Mouse (Mus musculus): ENCODE results near the gene Akr1b10. TPM values are rescaled to one million over a fixed set of nuclear protein-coding genes. Genes with fewer than 3 reads are reported as not detected.
"Not testable (repeated sequence)": the region's sequence is repeated elsewhere in the genome, so short reads cannot be mapped to it uniquely, and the experiment has no call there.

The Akr1b10 gene
- total RNA-seq (2021) = 10 to 100 TPM; 17.4 to 18.3 TPM
- long read RNA-seq, experiment 1, transcript Akr1b10-201 (10 exons, 1,371 nt) = major isoform, 13 of 14 reads
- long read RNA-seq, experiment 1, partial matches to known transcripts = 0 of 14 reads
- long read RNA-seq, experiment 1, other reads (novel, unspliced or antisense) = 0 of 14 reads
- long read RNA-seq, experiment 2, partial matches to known transcripts = 0 of 6 reads
- long read RNA-seq, experiment 2, other reads (novel, unspliced or antisense) = 2 of 6 reads

- DNase-seq (ENCODE audit: low spot score in 2 of 2) = peak; percentile 77 to 91
- intact Hi-C loops (cut with DNase I) = no loop called here
Measured at GRCm38 (mm10) chr6:34384110-34384661, at the start of gene Akr1b10. Akr1b10 (plus strand) TSS chr6:34384218.

GRCm38 (mm10) chr6:34334673-34335072 lies 49.3 kb upstream of the Akr1b10 start:
- intact Hi-C loops (cut with DNase I) = no loop called here
- no peak for DNase-seq (ENCODE audit: low spot score in 2 of 2)

- intact Hi-C loops (cut with DNase I) = no loop called here
- DNase-seq (ENCODE audit: low spot score in 2 of 2) = peak in 1 of 2 experiments; percentile 22
Measured at GRCm38 (mm10) chr6:34337799-34338198, 46.2 kb upstream of the Akr1b10 start.

- no peak for DNase-seq (ENCODE audit: low spot score in 2 of 2)
- intact Hi-C loops (cut with DNase I) = no loop called here
Measured at GRCm38 (mm10) chr6:34341991-34342390, 42.0 kb upstream of the Akr1b10 start.

GRCm38 (mm10) chr6:34342476-34342875 lies 41.5 kb upstream of the Akr1b10 start:
- no peak for DNase-seq (ENCODE audit: low spot score in 2 of 2)
- intact Hi-C loops (cut with DNase I) = no loop called here

- intact Hi-C loops (cut with DNase I) = no loop called here
- DNase-seq (ENCODE audit: low spot score in 2 of 2) = no peak
Measured at GRCm38 (mm10) chr6:34343426-34343825, 40.6 kb upstream of the Akr1b10 start.

GRCm38 (mm10) chr6:34344135-34344850 lies 39.7 kb upstream of the Akr1b10 start:
- intact Hi-C loops (cut with DNase I) = no loop called here
- no peak for DNase-seq (ENCODE audit: low spot score in 2 of 2)

- intact Hi-C loops (cut with DNase I) = no loop called here
- DNase-seq (ENCODE audit: low spot score in 2 of 2) = no peak
Measured at GRCm38 (mm10) chr6:34344935-34345334, 39.1 kb upstream of the Akr1b10 start.

- intact Hi-C loops (cut with DNase I) = loop anchor here (1.0 kb wide), 1 partner anchor 53 kb away; no protein-coding TSS in a partner anchor
- peak; percentile 85 to 89 for DNase-seq (ENCODE audit: low spot score in 2 of 2)
Measured at GRCm38 (mm10) chr6:34346096-34346898, 37.7 kb upstream of the Akr1b10 start.

GRCm38 (mm10) chr6:34350037-34350699 lies 33.9 kb upstream of the Akr1b10 start:
- intact Hi-C loops (cut with DNase I) = no loop called here
- DNase-seq (ENCODE audit: low spot score in 2 of 2) = no peak

- intact Hi-C loops (cut with DNase I); DNase-seq (ENCODE audit: low spot score in 2 of 2): not testable (repeated sequence)
Measured at GRCm38 (mm10) chr6:34351481-34351880, 32.5 kb upstream of the Akr1b10 start.

GRCm38 (mm10) chr6:34352401-34352800 lies 31.6 kb upstream of the Akr1b10 start:
- no peak for DNase-seq (ENCODE audit: low spot score in 2 of 2)
- intact Hi-C loops (cut with DNase I) = no loop called here

- intact Hi-C loops (cut with DNase I) = no loop called here
- no peak for DNase-seq (ENCODE audit: low spot score in 2 of 2)
Measured at GRCm38 (mm10) chr6:34353658-34354353, 30.2 kb upstream of the Akr1b10 start, which contains the start of gene Akr1b8. Akr1b8 (plus strand) TSS chr6:34354119.

GRCm38 (mm10) chr6:34354354-34355348 lies 29.4 kb upstream of the Akr1b10 start:
- intact Hi-C loops (cut with DNase I) = no loop called here
- no peak for DNase-seq (ENCODE audit: low spot score in 2 of 2)

GRCm38 (mm10) chr6:34355349-34355747 lies 28.7 kb upstream of the Akr1b10 start:
- DNase-seq (ENCODE audit: low spot score in 2 of 2) = no peak
- intact Hi-C loops (cut with DNase I) = no loop called here

- intact Hi-C loops (cut with DNase I) = no loop called here
- DNase-seq (ENCODE audit: low spot score in 2 of 2) = no peak
Measured at GRCm38 (mm10) chr6:34355841-34356240, 28.2 kb upstream of the Akr1b10 start.
